Mouse (Mus musculus): ENCODE results near the gene Rbbp6.

Rbbp6 gene
- long read RNA-seq, experiment 1, full-length matches to known transcripts = 17 of 22 reads
- long read RNA-seq, experiment 1, partial matches to known transcripts = 1 of 22 reads
- long read RNA-seq, experiment 1, other reads (novel, unspliced or antisense) = 4 of 22 reads
- long read RNA-seq, experiment 2, full-length matches to known transcripts = 9 of 18 reads
- long read RNA-seq, experiment 2, partial matches to known transcripts = 2 of 18 reads
- long read RNA-seq, experiment 2, other reads (novel, unspliced or antisense) = 7 of 18 reads

GRCm38 (mm10) chr7:122965386-122965785, at the start of gene Rbbp6:
Gene Rbbp6 (plus strand): TSS chr7:122965686.
- intact Hi-C loops (cut with DNase I) = no loop called here

- intact Hi-C loops (cut with DNase I) = loop anchor here (2.0 to 10.0 kb wide), 2 partner anchors 449 to 665 kb away; no protein-coding TSS in a partner anchor
Observed at GRCm38 (mm10) chr7:122919728-122920582, 45.5 kb upstream of the Rbbp6 start.

DNA sequence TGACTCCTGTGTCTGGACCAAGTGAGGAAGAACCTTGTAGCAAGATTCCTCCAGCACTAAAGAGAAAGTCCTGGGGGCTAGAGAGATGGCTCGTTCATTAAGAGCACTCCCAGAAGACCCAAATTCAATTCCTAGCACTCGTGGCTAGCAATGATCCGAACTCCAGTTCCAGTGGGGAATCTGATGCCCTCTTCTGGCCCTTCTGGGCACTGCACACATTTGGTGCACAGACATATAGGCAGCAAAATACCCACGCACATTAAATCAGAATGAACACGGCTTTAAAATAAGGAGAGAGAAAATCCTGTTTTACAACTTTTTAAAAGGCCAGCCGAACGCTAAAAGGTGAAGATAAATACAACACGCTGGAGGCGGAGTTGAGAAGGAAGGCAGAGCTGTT, 43.9 kb upstream of the Rbbp6 start:
- intact Hi-C loops (cut with DNase I) = loop anchor here (2.0 to 10.0 kb wide), 2 partner anchors 451 to 667 kb away; no protein-coding TSS in a partner anchor

GRCm38 (mm10) chr7:122924256-122924655, 41.2 kb upstream of the Rbbp6 start:
- intact Hi-C loops (cut with DNase I) = loop anchor here (10.0 kb wide), 1 partner anchor 669 kb away; no protein-coding TSS in a partner anchor

DNA sequence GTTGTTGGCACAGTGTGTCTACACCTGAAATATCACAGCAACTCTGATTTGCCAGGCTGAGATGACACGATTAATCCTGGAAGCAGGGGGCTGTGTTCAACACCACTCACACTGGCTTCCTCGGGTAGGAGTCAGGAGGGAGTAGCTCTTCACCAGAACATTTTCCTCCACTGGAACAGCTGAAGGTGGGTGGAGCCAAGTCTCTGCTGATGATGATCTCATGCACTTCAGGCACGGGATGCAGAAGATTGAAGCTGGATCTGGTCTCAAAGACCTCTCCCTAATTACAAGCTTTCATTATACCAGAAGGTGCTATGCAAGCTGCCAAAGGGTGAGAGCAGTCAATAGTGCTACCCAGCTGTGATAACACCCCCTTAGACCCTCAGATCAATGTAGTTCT, 35.0 kb upstream of the Rbbp6 start:
- intact Hi-C loops (cut with DNase I) = no loop called here

DNA sequence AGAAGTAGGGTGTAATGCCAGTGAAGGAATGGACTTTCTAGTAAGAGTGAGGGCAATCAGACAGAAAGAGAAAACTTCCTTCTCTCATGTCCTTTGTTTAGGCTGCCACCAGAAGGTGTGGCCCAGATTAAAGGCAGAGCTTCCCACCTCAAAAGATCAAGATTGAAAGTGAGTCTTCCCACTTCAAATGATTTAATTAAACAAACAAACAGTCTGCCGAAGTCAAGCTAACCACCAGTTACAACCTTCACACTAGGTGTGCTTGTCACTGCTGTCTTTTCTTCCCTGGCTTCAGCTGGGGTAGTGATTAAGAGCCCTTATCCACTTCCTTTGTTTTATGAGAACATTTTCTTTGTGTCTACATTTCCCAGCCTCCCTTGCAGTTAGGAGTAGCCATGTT, 33.3 kb upstream of the Rbbp6 start:
- intact Hi-C loops (cut with DNase I) = no loop called here

GRCm38 (mm10) chr7:122936626-122937025, 28.9 kb upstream of the Rbbp6 start:
- intact Hi-C loops (cut with DNase I) = no loop called here

GRCm38 (mm10) chr7:122938197-122938596, 27.3 kb upstream of the Rbbp6 start:
- intact Hi-C loops (cut with DNase I) = no loop called here

DNA sequence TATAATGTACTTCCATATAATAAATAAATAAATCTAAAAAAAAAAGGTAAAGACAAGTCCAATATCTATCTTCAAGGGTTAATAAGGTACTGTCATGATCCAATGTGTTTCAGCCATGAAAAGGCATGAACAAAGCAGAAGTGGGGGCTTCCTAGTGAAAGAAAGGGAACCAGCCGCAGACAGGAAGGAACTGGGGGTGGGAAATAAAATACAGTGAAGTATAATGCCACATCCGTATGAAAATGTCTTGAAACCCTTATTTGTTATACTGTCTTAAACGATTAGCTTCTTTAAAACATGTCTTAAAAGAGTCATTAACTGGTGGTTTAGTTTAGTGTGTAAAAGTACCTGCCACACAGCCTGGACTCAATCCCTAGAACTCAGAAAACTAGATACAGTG, 26.3 kb upstream of the Rbbp6 start:
- intact Hi-C loops (cut with DNase I) = no loop called here

DNA sequence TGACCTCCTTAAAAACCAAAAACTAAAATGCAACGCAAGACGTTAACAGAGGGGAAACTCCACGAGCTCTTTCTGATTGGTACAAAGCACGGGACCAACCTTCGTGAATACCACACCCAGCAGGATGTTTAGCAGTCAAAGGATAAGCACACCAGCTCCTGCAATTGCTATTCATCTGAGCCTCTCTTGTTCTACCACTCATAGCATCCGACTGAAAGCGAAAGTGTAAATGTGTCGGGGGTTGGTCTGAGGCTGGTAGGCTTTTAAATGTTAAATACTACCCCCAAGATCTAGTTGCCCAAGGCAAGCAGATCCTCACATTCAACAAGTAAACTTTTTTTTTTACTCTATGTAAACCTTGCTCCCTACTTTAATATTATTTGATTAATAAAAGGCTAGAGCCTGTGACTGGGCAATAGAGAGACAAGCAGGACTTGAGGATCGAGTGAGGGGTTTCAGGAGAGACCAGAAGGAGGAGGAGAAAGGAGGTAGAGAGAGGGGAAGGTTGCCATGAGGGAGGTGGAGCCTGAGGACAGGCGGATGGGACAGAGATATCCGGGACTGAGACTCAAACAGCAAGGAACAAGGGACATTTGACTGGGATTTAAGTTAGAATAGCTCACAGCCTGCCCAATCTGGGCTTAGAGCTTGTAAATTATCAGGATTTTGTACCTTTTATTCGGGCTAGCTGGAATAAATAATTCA, 25.0 kb upstream of the Rbbp6 start:
- intact Hi-C loops (cut with DNase I) = loop anchor here (10.0 kb wide), 1 partner anchor 524 kb away; the partner anchor contains the start of gene Aqp8

DNA sequence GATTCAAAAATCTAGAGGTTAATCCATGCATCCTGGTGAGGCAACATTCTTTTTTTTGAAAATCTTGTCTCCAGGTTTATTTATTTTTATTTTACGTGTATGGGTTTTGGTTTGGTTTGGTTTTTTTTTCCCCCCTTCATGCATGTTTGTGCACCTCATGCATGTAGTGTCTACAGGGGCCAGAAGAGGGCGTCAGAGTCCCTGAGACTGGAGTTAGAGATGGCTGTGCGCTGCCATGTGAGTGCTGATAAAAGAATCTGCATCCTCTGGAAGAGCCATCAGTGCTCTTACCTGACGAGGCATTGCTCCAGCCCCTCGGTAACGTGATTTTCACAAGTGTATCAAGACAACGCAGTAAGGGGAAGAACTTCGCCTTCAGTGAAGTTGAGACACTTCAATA, 23.4 kb upstream of the Rbbp6 start:
- intact Hi-C loops (cut with DNase I) = loop anchor here (10.0 kb wide), 1 partner anchor 523 kb away; the partner anchor contains the start of gene Aqp8

DNA sequence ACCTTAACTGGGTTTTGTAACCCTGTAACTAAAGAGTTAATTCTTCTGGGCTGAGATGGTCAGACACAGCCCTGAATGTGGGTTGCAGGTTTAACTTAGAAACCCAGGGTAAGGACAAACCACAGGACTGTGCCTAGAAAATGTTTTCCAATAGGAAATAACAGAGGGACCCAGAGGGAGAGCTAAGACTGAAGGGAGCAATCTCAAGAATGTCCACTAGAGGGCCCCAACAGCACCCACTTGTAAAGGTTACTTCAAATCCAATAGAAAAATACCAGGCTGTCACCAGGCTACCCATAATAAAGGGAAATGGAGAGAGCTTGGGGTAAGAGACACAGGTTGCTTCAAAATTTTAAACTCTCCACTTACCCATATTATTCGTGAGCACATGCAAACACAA, 20.3 kb upstream of the Rbbp6 start:
- intact Hi-C loops (cut with DNase I) = loop anchor here (10.0 kb wide), 1 partner anchor 520 kb away; the partner anchor contains the start of gene Aqp8

DNA sequence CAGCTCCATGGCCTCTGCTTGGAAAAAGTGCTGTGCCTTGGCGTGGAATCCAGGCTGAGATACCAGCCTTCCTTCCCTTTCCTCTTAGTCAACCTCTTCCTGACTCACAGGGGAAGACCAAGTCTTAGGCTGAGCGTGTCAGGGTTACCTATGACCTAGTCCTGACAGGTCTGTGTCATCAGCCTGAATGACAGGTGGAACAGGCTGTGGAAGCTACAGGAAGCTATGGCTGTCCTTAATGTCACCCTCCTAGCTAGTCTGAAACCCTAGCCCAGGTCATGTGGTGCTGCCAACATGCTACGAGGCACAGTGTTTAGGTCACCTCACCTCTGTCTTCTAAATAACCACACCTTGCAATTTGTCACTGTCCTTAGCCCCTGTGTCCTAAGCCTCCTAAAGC, 16.2 kb upstream of the Rbbp6 start:
- intact Hi-C loops (cut with DNase I) = loop anchor here (10.0 kb wide), 1 partner anchor 516 kb away; the partner anchor contains the start of gene Aqp8

- intact Hi-C loops (cut with DNase I) = no loop called here
Observed at GRCm38 (mm10) chr7:122951464-122951863, 14.0 kb upstream of the Rbbp6 start.

DNA sequence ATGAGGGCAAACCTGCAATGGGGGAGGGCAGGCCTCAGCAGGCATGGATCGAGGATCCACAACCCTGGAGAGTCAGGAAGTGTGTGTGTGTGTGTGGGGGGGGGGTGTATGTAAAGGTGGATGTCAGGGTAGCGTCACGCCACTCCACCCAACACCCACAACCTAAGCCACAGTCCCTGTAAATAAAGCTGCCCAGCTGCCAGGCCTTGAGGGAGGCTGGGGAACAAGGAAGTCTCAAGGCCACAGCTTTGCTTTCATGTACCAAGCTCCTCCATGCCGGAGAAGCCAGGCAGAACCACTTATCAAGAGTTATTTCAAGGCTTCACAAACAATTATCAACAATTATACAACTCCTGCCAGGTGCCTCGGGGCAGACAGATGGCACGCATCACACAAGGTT, 13.4 kb upstream of the Rbbp6 start:
- intact Hi-C loops (cut with DNase I) = no loop called here

DNA sequence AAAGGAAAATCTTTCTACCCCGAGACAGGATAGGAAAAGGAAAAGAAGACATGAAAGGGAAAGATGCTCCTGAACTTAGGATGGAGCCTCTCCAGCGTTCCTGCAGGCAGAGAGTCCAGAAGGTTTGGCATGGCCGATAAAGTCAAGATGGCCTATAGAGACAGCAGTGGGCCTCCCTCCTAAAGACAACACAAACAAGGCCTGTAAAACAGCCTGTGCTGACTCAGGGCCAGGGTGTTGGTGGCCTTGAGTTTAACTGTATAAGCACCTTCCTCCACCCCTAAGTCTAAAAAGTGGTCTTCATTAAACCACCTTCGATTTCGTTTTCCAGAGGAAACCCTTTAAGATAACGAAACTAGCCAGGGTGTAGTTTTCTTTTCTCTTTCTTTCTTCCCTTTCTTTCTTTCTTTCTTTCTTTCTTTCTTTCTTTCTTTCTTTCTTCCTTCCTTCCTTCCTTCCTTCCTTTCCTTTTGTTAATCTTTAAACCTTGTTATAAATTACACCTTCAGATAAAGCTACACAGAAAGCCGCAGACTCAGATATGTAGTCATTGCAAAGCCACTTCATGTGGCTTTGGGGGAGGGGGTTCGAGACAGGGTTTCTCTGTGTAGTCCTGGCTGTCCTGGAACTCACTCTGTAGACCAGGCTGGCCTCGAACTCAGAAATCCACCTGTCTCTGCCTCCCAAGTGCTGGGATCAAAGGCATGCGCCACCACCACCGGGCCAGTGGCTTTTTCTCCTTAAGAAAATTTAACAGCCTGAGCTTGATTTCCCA, 10.8 kb upstream of the Rbbp6 start:
- intact Hi-C loops (cut with DNase I) = no loop called here

DNA sequence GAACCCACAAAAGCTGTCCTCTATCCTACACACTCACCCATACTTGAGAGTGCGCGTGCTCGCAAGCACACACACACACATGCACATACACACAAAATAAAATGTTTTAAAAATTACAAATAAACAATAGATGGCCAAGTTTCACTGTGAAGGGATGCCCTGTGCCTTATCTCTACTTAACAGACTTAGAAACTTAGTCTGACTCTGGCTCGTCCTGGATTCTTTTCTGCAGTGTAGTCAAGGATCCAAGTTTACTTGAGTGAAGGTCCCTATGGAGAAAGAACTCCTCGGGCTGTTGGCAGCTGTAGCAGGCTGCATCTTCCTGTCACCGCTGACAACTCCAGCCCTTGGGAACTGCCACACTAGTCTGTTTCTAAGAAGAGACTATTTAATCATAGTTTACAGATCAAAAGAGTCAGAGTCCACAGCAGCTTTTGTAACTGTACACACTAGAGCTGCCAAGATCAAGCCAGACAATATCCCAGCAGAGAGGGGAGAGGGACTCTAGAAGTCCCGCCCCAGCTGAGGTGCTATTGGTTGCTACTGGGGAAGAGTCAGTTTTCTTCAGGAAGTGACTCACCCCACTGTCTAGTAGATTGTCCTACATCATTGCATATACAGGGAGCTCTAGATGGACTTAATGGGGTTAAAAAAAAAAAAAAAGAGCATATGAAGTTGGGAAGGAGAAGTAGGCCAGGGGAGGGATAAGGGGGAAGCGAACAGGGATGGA, 10.1 kb upstream of the Rbbp6 start:
- intact Hi-C loops (cut with DNase I) = no loop called here

- intact Hi-C loops (cut with DNase I) = no loop called here
Observed at GRCm38 (mm10) chr7:122968751-122969150, 3.3 kb downstream of the Rbbp6 start.

GRCm38 (mm10) chr7:122969231-122970032, 3.9 kb downstream of the Rbbp6 start:
- intact Hi-C loops (cut with DNase I) = no loop called here

Data from adrenal gland (tissue).